Mouse (Mus musculus): ENCODE measurements around the gene Cdk5r2.

GRCm38 (mm10) chr1:74877199-74877598 lies 22.5 kb downstream of the Cdk5r2 start:
- no peak for TF ChIP-seq CTCF (IDR thresholded peaks at IDR 0.05; ENCODE audit: control insufficient read depth, insufficient read depth, low read length)
- TF ChIP-seq POLR2A (IDR thresholded peaks at IDR 0.05; ENCODE audit: borderline replicate concordance, control insufficient read depth, low read depth, low read length) = no peak

Data from bone marrow, adult 2 months (tissue).